Mouse (Mus musculus) spleen, adult 2 months (tissue): ENCODE measurements around the gene Ebf3.

Experiments used
- CTCF ChIP-seq: fragments of 200-500 bp; IDR thresholded peaks from 2 replicates; pipeline ENCODE4 v1.5.1; 2011; ENCODE audit warnings: mild to moderate bottlenecking, inconsistent platforms; ENCODE audit not compliant: insufficient read depth, insufficient read length, insufficient replicate concordance; ENCODE audit errors: extremely low read depth
- POLR2A ChIP-seq: fragments of 200-500 bp; IDR thresholded peaks from 2 replicates; pipeline ENCODE4 v1.6.1; 2011; ENCODE audit warnings: low read depth, low read length, inconsistent platforms

GRCm38 (mm10) chr7:137321961-137322784 is 7.9 kb upstream of the Ebf3 start:
- TF ChIP-seq CTCF (no peak), POLR2A (no peak)
